Mouse (Mus musculus): ENCODE measurements around the gene Elp4. TPM values are rescaled to one million over a fixed set of nuclear protein-coding genes. Genes with fewer than 3 reads are reported as not detected.

Gene Elp4
- polyA plus RNA-seq, 1 experiment from 2014 or later = 28.2 TPM

DNA sequence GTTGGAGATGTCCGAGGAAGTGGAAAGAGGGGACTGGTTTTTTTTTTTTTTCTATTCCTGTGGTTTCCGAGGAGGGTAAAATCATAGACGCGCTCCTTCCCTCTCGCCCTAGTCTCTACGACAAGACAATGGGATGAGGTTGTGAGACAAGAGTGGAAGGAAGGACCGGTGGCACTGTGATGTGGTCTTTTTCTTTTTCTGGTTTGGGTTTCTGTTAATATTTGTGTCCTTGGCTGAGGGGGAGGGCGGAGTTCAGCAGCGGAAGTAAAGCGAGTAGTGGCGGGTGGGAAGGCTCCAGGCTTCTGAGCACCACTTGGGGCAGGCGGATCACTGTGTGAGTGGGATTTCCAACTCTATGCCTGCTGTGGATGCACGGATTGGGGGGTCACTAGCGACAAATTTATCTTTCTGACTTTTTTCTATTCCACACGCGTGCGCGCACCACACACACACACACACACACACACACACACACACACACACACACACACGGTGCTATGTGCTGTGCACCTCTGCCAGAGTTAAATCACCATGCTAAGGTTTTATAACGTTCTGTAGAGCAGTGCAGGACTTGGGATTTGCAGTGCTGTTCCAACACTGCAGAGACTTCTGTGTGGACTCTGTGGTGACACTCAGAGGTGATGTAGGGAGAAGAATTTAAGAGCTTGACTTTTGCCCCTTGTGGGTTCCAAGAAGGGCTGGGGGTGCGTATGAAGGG, 221.6 kb downstream of the Elp4 start:
- Histone ChIP-seq H3K9ac (ENCODE audit: low read depth, low read length) (no peak overlapping the region), H3K4me1 (ENCODE audit: control insufficient read depth, insufficient read depth, low read length) (peaks cover 5% of the 10 kb centered on the region; the same call in 1 of the 2 replicates), H3K27me3 (replicated peaks; ENCODE audit: control insufficient read depth, insufficient read depth, low read length) (peaks cover 83% of the 10 kb centered on the region), H3K4me2 (ENCODE audit: low read depth, low read length) (no peak overlapping the region), H3K27ac (ENCODE audit: low read length) (no peak overlapping the region), H3K36me3 (ENCODE audit: control insufficient read depth, insufficient read depth, low read length) (no peaks in the 10 kb centered on the region), H3K4me3 (ENCODE audit: low read length) (no peak overlapping the region), H3K9me3 (ENCODE audit: control insufficient read depth, low read length) (no peaks in the 10 kb centered on the region)
- WGBS = 6% methylated on average over 21 of the region's 21 CpGs
- no peak for ATAC-seq

DNA sequence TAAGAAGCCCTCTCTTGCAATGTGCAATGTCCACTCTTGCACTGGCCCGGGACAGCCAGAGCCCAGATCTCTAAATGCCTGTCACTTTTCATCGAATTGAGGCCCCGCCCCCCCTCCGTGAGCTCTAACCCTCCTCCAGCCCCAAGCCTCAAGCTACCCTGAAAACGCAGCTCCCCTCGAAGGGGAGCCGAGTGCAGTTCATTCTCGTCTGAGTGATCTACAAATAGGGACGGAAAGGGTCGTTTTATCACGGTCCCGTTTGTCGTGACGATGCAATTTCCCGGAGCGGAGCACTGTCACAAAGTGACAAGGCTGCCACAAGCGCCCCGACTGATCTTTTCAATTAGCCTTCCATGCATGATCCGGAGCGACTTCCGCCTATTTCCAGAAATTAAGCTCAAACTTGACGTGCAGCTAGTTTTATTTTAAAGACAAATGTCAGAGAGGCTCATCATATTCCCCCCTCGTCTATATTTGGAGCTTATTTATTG, 222.3 kb downstream of the Elp4 start:
- no peak overlapping the region for H3K9ac ChIP-seq (ENCODE audit: low read depth, low read length)
- H3K27me3 ChIP-seq (replicated peaks; ENCODE audit: control insufficient read depth, insufficient read depth, low read length) = peaks cover 81% of the 10 kb centered on the region
- H3K4me2 ChIP-seq (ENCODE audit: low read depth, low read length) = no peak overlapping the region
- H3K4me3 ChIP-seq (ENCODE audit: low read length) = no peak overlapping the region
- no peaks in the 10 kb centered on the region for H3K4me1 ChIP-seq (ENCODE audit: control insufficient read depth, insufficient read depth, low read length)
- no peak overlapping the region for H3K27ac ChIP-seq (ENCODE audit: low read length)
- 1% methylated on average over 23 of the region's 23 CpGs for WGBS
- no peak for ATAC-seq
- H3K9me3 ChIP-seq (ENCODE audit: control insufficient read depth, low read length) = no peaks in the 10 kb centered on the region
- no peaks in the 10 kb centered on the region for H3K36me3 ChIP-seq (ENCODE audit: control insufficient read depth, insufficient read depth, low read length)

- H3K27me3 ChIP-seq (replicated peaks; ENCODE audit: control insufficient read depth, insufficient read depth, low read length) = peaks cover 82% of the 10 kb centered on the region
- H3K4me2 ChIP-seq (ENCODE audit: low read depth, low read length) = no peak overlapping the region
- H3K9me3 ChIP-seq (ENCODE audit: control insufficient read depth, low read length) = no peaks in the 10 kb centered on the region
- no peak overlapping the region for H3K4me3 ChIP-seq (ENCODE audit: low read length)
- no peaks in the 10 kb centered on the region for H3K36me3 ChIP-seq (ENCODE audit: control insufficient read depth, insufficient read depth, low read length)
- H3K27ac ChIP-seq (ENCODE audit: low read length) = no peak overlapping the region
- H3K9ac ChIP-seq (ENCODE audit: low read depth, low read length) = no peak overlapping the region
- peaks cover 5% of the 10 kb centered on the region; the same call in 1 of the 2 replicates for H3K4me1 ChIP-seq (ENCODE audit: control insufficient read depth, insufficient read depth, low read length)
- 3% methylated on average over 30 of the region's 30 CpGs for WGBS
- peak; percentile 49 for ATAC-seq
Observed at GRCm38 (mm10) chr2:105680999-105681710, 223.2 kb downstream of the Elp4 start.

GRCm38 (mm10) chr2:105680146-105680998, 224.0 kb downstream of the Elp4 start:
- Histone ChIP-seq H3K27ac (ENCODE audit: low read length) (no peak overlapping the region), H3K4me1 (ENCODE audit: control insufficient read depth, insufficient read depth, low read length) (peaks cover 9% of the 10 kb centered on the region), H3K4me2 (ENCODE audit: low read depth, low read length) (no peak overlapping the region), H3K27me3 (replicated peaks; ENCODE audit: control insufficient read depth, insufficient read depth, low read length) (peaks cover 82% of the 10 kb centered on the region), H3K9ac (ENCODE audit: low read depth, low read length) (no peak overlapping the region), H3K4me3 (ENCODE audit: low read length) (peak overlapping the region; percentile 4; the same call in 1 of the 2 replicates), H3K9me3 (ENCODE audit: control insufficient read depth, low read length) (no peaks in the 10 kb centered on the region), H3K36me3 (ENCODE audit: control insufficient read depth, insufficient read depth, low read length) (no peaks in the 10 kb centered on the region)
- 3% methylated on average over 21 of the region's 24 CpGs for WGBS
- ATAC-seq = peak; percentile 41

DNA sequence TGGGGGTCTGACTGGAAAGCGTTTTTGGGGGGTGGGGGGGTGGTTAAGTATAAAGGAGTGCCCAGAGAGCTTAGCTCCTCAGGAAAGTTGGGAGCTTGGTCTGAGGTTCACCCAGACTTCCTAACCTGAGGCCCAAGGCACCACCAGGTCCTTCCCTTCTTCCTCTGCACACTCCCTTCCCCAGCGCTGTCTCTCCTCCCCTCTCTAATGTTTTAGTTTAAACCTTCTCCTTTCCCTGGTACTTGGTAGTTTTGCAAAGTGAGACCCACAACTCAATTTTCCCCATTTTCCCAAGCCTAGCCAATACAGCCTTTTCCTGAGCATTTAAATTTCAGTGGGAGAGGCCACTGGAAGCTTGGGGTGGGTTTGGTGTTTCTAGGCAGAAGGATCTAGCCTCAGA, 225.0 kb downstream of the Elp4 start:
- no peak overlapping the region for H3K4me2 ChIP-seq (ENCODE audit: low read depth, low read length)
- no peaks in the 10 kb centered on the region for H3K9me3 ChIP-seq (ENCODE audit: control insufficient read depth, low read length)
- H3K27me3 ChIP-seq (replicated peaks; ENCODE audit: control insufficient read depth, insufficient read depth, low read length) = peaks cover 83% of the 10 kb centered on the region
- 0% methylated on average over 2 of the region's 2 CpGs for WGBS
- no peaks in the 10 kb centered on the region for H3K36me3 ChIP-seq (ENCODE audit: control insufficient read depth, insufficient read depth, low read length)
- no peak overlapping the region for H3K9ac ChIP-seq (ENCODE audit: low read depth, low read length)
- no peak overlapping the region for H3K27ac ChIP-seq (ENCODE audit: low read length)
- H3K4me3 ChIP-seq (ENCODE audit: low read length) = no peak overlapping the region
- H3K4me1 ChIP-seq (ENCODE audit: control insufficient read depth, insufficient read depth, low read length) = peaks cover 16% of the 10 kb centered on the region
- ATAC-seq = no peak

GRCm38 (mm10) chr2:105678880-105679321, 225.5 kb downstream of the Elp4 start:
- H3K4me3 ChIP-seq (ENCODE audit: low read length) = no peak overlapping the region
- peaks cover 79% of the 10 kb centered on the region for H3K27me3 ChIP-seq (replicated peaks; ENCODE audit: control insufficient read depth, insufficient read depth, low read length)
- no peak overlapping the region for H3K4me2 ChIP-seq (ENCODE audit: low read depth, low read length)
- ATAC-seq = no peak
- no peak overlapping the region for H3K27ac ChIP-seq (ENCODE audit: low read length)
- H3K9ac ChIP-seq (ENCODE audit: low read depth, low read length) = no peak overlapping the region
- WGBS = 3% methylated on average over 7 of the region's 7 CpGs
- no peaks in the 10 kb centered on the region for H3K36me3 ChIP-seq (ENCODE audit: control insufficient read depth, insufficient read depth, low read length)
- H3K4me1 ChIP-seq (ENCODE audit: control insufficient read depth, insufficient read depth, low read length) = peaks cover 16% of the 10 kb centered on the region
- no peaks in the 10 kb centered on the region for H3K9me3 ChIP-seq (ENCODE audit: control insufficient read depth, low read length)

GRCm38 (mm10) chr2:105678306-105678705, 226.1 kb downstream of the Elp4 start:
- no peaks in the 10 kb centered on the region for H3K9me3 ChIP-seq (ENCODE audit: control insufficient read depth, low read length)
- H3K27me3 ChIP-seq (replicated peaks; ENCODE audit: control insufficient read depth, insufficient read depth, low read length) = peaks cover 80% of the 10 kb centered on the region
- H3K27ac ChIP-seq (ENCODE audit: low read length) = no peak overlapping the region
- no peak overlapping the region for H3K9ac ChIP-seq (ENCODE audit: low read depth, low read length)
- no peak for ATAC-seq
- no peak overlapping the region for H3K4me3 ChIP-seq (ENCODE audit: low read length)
- no peak overlapping the region for H3K4me2 ChIP-seq (ENCODE audit: low read depth, low read length)
- peaks cover 19% of the 10 kb centered on the region for H3K4me1 ChIP-seq (ENCODE audit: control insufficient read depth, insufficient read depth, low read length)
- no peaks in the 10 kb centered on the region for H3K36me3 ChIP-seq (ENCODE audit: control insufficient read depth, insufficient read depth, low read length)
- 2% methylated on average over 4 of the region's 4 CpGs for WGBS

- 1% methylated on average over 11 of the region's 11 CpGs for WGBS
- Histone ChIP-seq H3K27ac (ENCODE audit: low read length) (no peak overlapping the region), H3K9ac (ENCODE audit: low read depth, low read length) (no peak overlapping the region), H3K27me3 (replicated peaks; ENCODE audit: control insufficient read depth, insufficient read depth, low read length) (peaks cover 78% of the 10 kb centered on the region), H3K36me3 (ENCODE audit: control insufficient read depth, insufficient read depth, low read length) (no peaks in the 10 kb centered on the region), H3K4me1 (ENCODE audit: control insufficient read depth, insufficient read depth, low read length) (peaks cover 19% of the 10 kb centered on the region), H3K4me3 (ENCODE audit: low read length) (no peak overlapping the region), H3K9me3 (ENCODE audit: control insufficient read depth, low read length) (no peaks in the 10 kb centered on the region), H3K4me2 (ENCODE audit: low read depth, low read length) (no peak overlapping the region)
- ATAC-seq = no peak
Observed at GRCm38 (mm10) chr2:105677434-105678105, 226.8 kb downstream of the Elp4 start.
